ENCODE assay signal across 16 mouse cellular contexts in genomic region chr11:121219776-121220175, GRCm38 (mm10).
"Had no signal": no experiment of that assay in that cellular context is flagged by ENCODE, and none has a peak within 500 bp of the region (broad histone marks: within the 10 kb centered on the region; RNA-seq: fewer than 3 reads in every experiment).

No protein-coding gene starts in this region.

- H3K4me2 ChIP-seq: neural tube, embryonic 13.5 days; neural tube, embryonic 15.5 days; stomach, embryonic 15.5 days had no signal

- H3K9ac ChIP-seq: neural tube, embryonic 13.5 days; stomach, embryonic 15.5 days had no signal

- DNase-seq: retina, postnatal 1 day; right cerebral cortex, adult 18-20 months; right cerebral cortex, postnatal 14 days; right cerebral cortex, postnatal 25 days; right cerebral cortex, postnatal 4 days; spleen, adult 18-20 months; thymus, adult 18-20 months; thymus, adult 2 months; thymus, postnatal 14 days; thymus, postnatal 25 days; thymus, postnatal 36 days; thymus, postnatal 4 days had no signal

- H3K9me3 ChIP-seq: neural tube, embryonic 13.5 days; neural tube, embryonic 15.5 days; stomach, embryonic 15.5 days had no signal

- H3K27ac ChIP-seq: neural tube, embryonic 13.5 days; neural tube, embryonic 15.5 days; stomach, embryonic 15.5 days; stomach, postnatal 0 days had no signal

- H3K4me3 ChIP-seq: neural tube, embryonic 13.5 days; neural tube, embryonic 15.5 days; stomach, embryonic 15.5 days had no signal

- H3K4me1 ChIP-seq: neural tube, embryonic 13.5 days; neural tube, embryonic 15.5 days; stomach, embryonic 15.5 days had no signal

- H3K27me3 ChIP-seq: neural tube, embryonic 13.5 days; neural tube, embryonic 15.5 days; stomach, embryonic 15.5 days had no signal
